Mouse (Mus musculus) limb, embryonic 14.5 days (tissue): ENCODE measurements at regions not wholly inside any gene's neighbourhood (a gene's known extent, or its start where the extent isn't known, plus 50 kb on each side); places are given as distances from the start of the nearest gene placed in this dataset.

Experiments
- ATAC-seq: fragments of 200-750 bp; cut with Nextera tagmentation; 2 replicates; pipeline ENCODE4 v1.8.0; 2017; ENCODE audit warnings: low read depth, moderate number of reproducible peaks, moderate TSS enrichment; ENCODE audit not compliant: low FRiP score
- DNase-seq: peaks from one replicate; pipeline ENCODE4 v3.0.0-alpha.2; 2015; ENCODE audit warnings: low spot score
- H3K27ac ChIP-seq: fragments of 300-500 bp; sonication (generic); replicated peaks from 2 replicates; pipeline ENCODE4 v1.5.1; 2014; ENCODE audit warnings: low read depth, mild to moderate bottlenecking, low read length, moderate library complexity, mixed read lengths
- H3K27me3 ChIP-seq: fragments of 300-500 bp; sonication (generic); 2 replicates; pipeline ENCODE4 v1.6.1; 2014; ENCODE audit warnings: low read length, mixed read lengths; ENCODE audit not compliant: control insufficient read depth, insufficient read depth
- H3K36me3 ChIP-seq: fragments of 300-500 bp; sonication (generic); 2 replicates; pipeline ENCODE4 v1.6.1; 2014; ENCODE audit warnings: mild to moderate bottlenecking, low read length, moderate library complexity, mixed read lengths; ENCODE audit not compliant: control insufficient read depth, insufficient read depth
- H3K4me1 ChIP-seq: fragments of 300-500 bp; sonication (generic); 2 replicates; pipeline ENCODE4 v1.6.1; 2014; ENCODE audit warnings: antibody characterized with exemption, low read length, mixed read lengths; ENCODE audit not compliant: control insufficient read depth, insufficient read depth
- H3K4me2 ChIP-seq: fragments of 300-500 bp; sonication (generic); replicated peaks from 2 replicates; pipeline ENCODE4 v1.6.1; 2014; ENCODE audit warnings: low read depth, mild to moderate bottlenecking, low read length, moderate library complexity; ENCODE audit not compliant: severe bottlenecking
- H3K4me3 ChIP-seq: fragments of 300-500 bp; sonication (generic); replicated peaks from 2 replicates; pipeline ENCODE4 v1.5.1; 2014; ENCODE audit warnings: low read length
- H3K9ac ChIP-seq: fragments of 300-500 bp; sonication (generic); 2 replicates; pipeline ENCODE4 v1.6.1; 2014; ENCODE audit warnings: mild to moderate bottlenecking, low read depth, low read length, moderate library complexity; ENCODE audit not compliant: severe bottlenecking
- H3K9me3 ChIP-seq: fragments of 300-500 bp; sonication (generic); 2 replicates; pipeline ENCODE4 v1.6.1; 2016; ENCODE audit warnings: low read length; ENCODE audit not compliant: control insufficient read depth
- POLR2A ChIP-seq: fragments of 200-500 bp; IDR thresholded peaks from 2 replicates; pipeline ENCODE4 v1.8.0; 2012; ENCODE audit warnings: inconsistent platforms, mild to moderate bottlenecking, moderate library complexity, borderline replicate concordance; ENCODE audit not compliant: insufficient read depth, insufficient read length; ENCODE audit errors: extremely low read depth
- WGBS: fragments of 180-500 bp; shearing (Covaris S2); extraction: QIAGEN DNeasy Blood & Tissue Kit; methylation state at CpG from one replicate; pipeline ENCODE4 v1.1.7; 2014; 5-methylcytosine and 5-hydroxymethylcytosine counted together

DNA sequence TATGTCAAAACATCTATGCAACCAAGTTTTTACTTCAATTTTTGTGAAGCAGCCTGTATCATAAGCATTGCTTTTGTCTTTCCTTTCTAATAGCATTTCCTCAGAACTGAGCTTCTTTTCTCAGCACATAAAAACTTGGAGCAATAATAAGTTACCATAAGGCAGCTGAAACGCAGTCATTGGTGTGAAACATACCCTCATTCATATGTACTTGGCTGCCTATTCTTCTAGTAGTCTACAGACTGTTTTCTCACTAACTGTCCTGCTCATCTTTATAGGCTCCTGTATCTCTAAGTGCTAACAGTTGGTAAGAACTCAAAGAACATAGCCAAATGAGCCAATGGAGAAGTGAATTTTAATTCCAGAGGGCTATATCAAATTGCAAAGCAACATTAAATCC is 454.6 kb upstream of the Ptprd start:
- no peak for TF ChIP-seq POLR2A
- DNase-seq, result no peak
- no peak overlapping the region for H3K9ac ChIP-seq
- no peaks in the 10 kb centered on the region for H3K4me1 ChIP-seq
- H3K27ac ChIP-seq, result no peak overlapping the region
- H3K9me3 ChIP-seq, result no peaks in the 10 kb centered on the region
- 81% methylated on average over 1 of the region's 1 CpGs for WGBS
- no peak overlapping the region for H3K4me2 ChIP-seq
- ATAC-seq, result no peak
- H3K36me3 ChIP-seq, result no peaks in the 10 kb centered on the region
- H3K4me3 ChIP-seq, result no peak overlapping the region
- H3K27me3 ChIP-seq, result no peaks in the 10 kb centered on the region

GRCm38 (mm10) chr4:78642773-78643172 is 431.0 kb upstream of the Ptprd start:
- Histone ChIP-seq H3K9ac (no peak overlapping the region), H3K9me3 (no peaks in the 10 kb centered on the region), H3K27ac (no peak overlapping the region), H3K36me3 (no peaks in the 10 kb centered on the region), H3K4me2 (no peak overlapping the region), H3K4me1 (no peaks in the 10 kb centered on the region), H3K27me3 (no peaks in the 10 kb centered on the region), H3K4me3 (no peak overlapping the region)
- no peak for TF ChIP-seq POLR2A
- no peak for ATAC-seq
- WGBS, result 81% methylated on average over 1 of the region's 1 CpGs
- no peak for DNase-seq

DNA sequence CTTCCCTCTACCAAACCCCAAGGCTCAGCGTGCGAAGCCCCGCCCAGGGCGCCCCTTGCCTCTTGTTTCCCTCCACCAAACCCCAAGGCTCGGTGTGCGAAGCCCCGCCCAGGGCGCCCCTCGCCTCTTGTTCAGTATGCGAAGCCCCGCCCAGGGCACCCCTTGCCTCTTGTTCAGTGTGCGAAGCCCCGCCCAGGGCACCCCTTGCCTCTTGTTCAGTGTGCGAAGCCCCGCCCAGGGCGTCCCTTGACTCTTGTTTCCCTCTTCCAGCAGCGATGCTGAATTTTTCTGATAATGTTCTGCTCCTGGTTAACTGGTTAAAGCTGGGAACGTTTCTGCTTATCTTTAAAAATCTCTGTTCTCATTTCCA is 394.7 kb upstream of the Ptprd start:
- Histone ChIP-seq H3K36me3 (no peaks in the 10 kb centered on the region), H3K27ac (no peak overlapping the region), H3K9me3 (no peaks in the 10 kb centered on the region), H3K4me1 (no peaks in the 10 kb centered on the region), H3K4me3 (peak overlapping the region; percentile 29), H3K27me3 (no peaks in the 10 kb centered on the region), H3K4me2 (peak overlapping the region; percentile 50), H3K9ac (no peak overlapping the region)
- 13% methylated on average over 16 of the region's 18 CpGs for WGBS
- DNase-seq (peak; percentile 8), ATAC-seq (peak; percentile 57; the same call in 1 of the 2 replicates)
- no peak for TF ChIP-seq POLR2A

GRCm38 (mm10) chr4:78605763-78606460 is 394.2 kb upstream of the Ptprd start:
- Histone ChIP-seq H3K4me2 (peak overlapping the region; percentile 50), H3K4me1 (no peaks in the 10 kb centered on the region), H3K27me3 (no peaks in the 10 kb centered on the region), H3K9me3 (no peaks in the 10 kb centered on the region), H3K4me3 (peak overlapping the region; percentile 29), H3K9ac (no peak overlapping the region), H3K27ac (no peak overlapping the region), H3K36me3 (no peaks in the 10 kb centered on the region)
- WGBS, result 78% methylated on average over 4 of the region's 4 CpGs
- no peak for TF ChIP-seq POLR2A
- ATAC-seq (no peak), DNase-seq (no peak)

- Histone ChIP-seq H3K9me3 (no peaks in the 10 kb centered on the region), H3K27me3 (no peaks in the 10 kb centered on the region), H3K4me3 (no peak overlapping the region), H3K4me1 (no peaks in the 10 kb centered on the region), H3K36me3 (no peaks in the 10 kb centered on the region), H3K27ac (no peak overlapping the region), H3K4me2 (no peak overlapping the region), H3K9ac (no peak overlapping the region)
- WGBS, result 89% methylated on average over 2 of the region's 2 CpGs
- ATAC-seq, result no peak
- no peak for DNase-seq
- TF ChIP-seq POLR2A, result no peak
Measured at GRCm38 (mm10) chr4:78581590-78581989, 369.8 kb upstream of the Ptprd start.
